19 mouse cellular contexts compared by ENCODE assay signal in the genomic region with DNA sequence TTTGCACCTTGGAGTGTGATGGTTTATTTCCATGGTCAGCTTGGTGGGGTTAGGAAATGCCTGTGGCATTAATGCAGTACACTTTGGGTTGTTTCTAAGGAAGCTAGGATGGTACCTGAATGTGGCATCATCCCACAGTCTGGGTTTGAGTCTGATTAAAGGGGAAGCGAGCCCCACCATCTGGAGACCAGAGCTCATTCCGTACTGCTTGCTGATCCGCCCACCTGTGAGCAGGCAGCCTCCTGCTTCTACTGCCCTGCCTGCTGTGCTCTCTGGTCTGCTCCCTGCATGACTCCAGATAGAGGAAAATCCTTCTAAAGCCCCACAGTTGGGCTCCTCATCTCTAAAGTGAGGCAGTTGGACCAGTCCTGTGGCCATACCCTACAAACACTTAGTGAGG.
DNase-seq lines count a peak whose midpoint lies in the region; ATAC-seq lines count a peak whose summit lies in the region.
"Had no signal": no experiment of that assay in that cellular context is flagged by ENCODE, and none has a peak within 500 bp of the region (broad histone marks: within the 10 kb centered on the region; RNA-seq: fewer than 3 reads in every experiment).

No protein-coding gene starts in this region.

- peaks cover 4% of the 10 kb centered on the region; the same call in 1 of the 2 replicates for H3K4me1 ChIP-seq in forebrain, embryonic 14.5 days (ENCODE audit: control insufficient read depth, insufficient read depth, low read length)
- peaks cover 7% of the 10 kb centered on the region; the same call in 1 of the 2 replicates for H3K4me1 ChIP-seq in forebrain, embryonic 16.5 days (replicated peaks; ENCODE audit: control insufficient read depth, insufficient read depth, low read length)
- peaks cover 10% of the 10 kb centered on the region; the same call in 1 of the 2 replicates for H3K4me1 ChIP-seq in kidney, embryonic 15.5 days
- H3K4me1 ChIP-seq in neural tube, embryonic 13.5 days (replicated peaks) = peaks cover 32% of the 10 kb centered on the region
- H3K4me1 ChIP-seq: stomach, embryonic 15.5 days had no signal

- no peaks in the 10 kb centered on the region for H3K9me3 ChIP-seq in forebrain, embryonic 14.5 days (replicated peaks; ENCODE audit: control insufficient read depth, low read length)
- H3K9me3 ChIP-seq in forebrain, embryonic 16.5 days (ENCODE audit: control insufficient read depth, low read length) = 0 out of 2 replicates have a peak, but pooled peaks cover 3% of the 10 kb centered on the region
- H3K9me3 ChIP-seq in kidney, embryonic 15.5 days (replicated peaks) = no peaks in the 10 kb centered on the region
- no peaks in the 10 kb centered on the region for H3K9me3 ChIP-seq in neural tube, embryonic 13.5 days
- H3K9me3 ChIP-seq: forebrain, embryonic 15.5 days; stomach, embryonic 15.5 days had no signal

- H3K4me2 ChIP-seq in forebrain, embryonic 14.5 days (ENCODE audit: low read length) = no peak overlapping the region
- no peak overlapping the region for H3K4me2 ChIP-seq in forebrain, embryonic 16.5 days (ENCODE audit: low read length)
- no peak overlapping the region for H3K4me2 ChIP-seq in kidney, embryonic 15.5 days
- no peak overlapping the region for H3K4me2 ChIP-seq in neural tube, embryonic 13.5 days
- H3K4me2 ChIP-seq: forebrain, embryonic 15.5 days; heart, embryonic 11.5 days; lung, embryonic 14.5 days; stomach, embryonic 15.5 days had no signal

- no peaks in the 10 kb centered on the region for H3K27me3 ChIP-seq in forebrain, embryonic 14.5 days (replicated peaks; ENCODE audit: control insufficient read depth, insufficient read depth, low read length)
- no peaks in the 10 kb centered on the region for H3K27me3 ChIP-seq in forebrain, embryonic 16.5 days (replicated peaks; ENCODE audit: control insufficient read depth, insufficient read depth, low read length)
- no peaks in the 10 kb centered on the region for H3K27me3 ChIP-seq in kidney, embryonic 15.5 days
- no peaks in the 10 kb centered on the region for H3K27me3 ChIP-seq in neural tube, embryonic 13.5 days
- H3K27me3 ChIP-seq: forebrain, embryonic 15.5 days; Patski; stomach, embryonic 15.5 days had no signal

- no peak overlapping the region for H3K27ac ChIP-seq in forebrain, embryonic 14.5 days (ENCODE audit: low read depth, low read length)
- no peak overlapping the region for H3K27ac ChIP-seq in forebrain, embryonic 16.5 days (ENCODE audit: low read length)
- H3K27ac ChIP-seq in kidney, embryonic 15.5 days = 0 out of 2 replicates have a peak overlapping the region, but pooled peaks have one; percentile 58
- peak overlapping the region; percentile 89 for H3K27ac ChIP-seq in neural tube, embryonic 13.5 days (replicated peaks)
- H3K27ac ChIP-seq: stomach, embryonic 15.5 days had no signal

- no peaks in the 10 kb centered on the region for H3K36me3 ChIP-seq in forebrain, embryonic 14.5 days (ENCODE audit: control insufficient read depth, insufficient read depth, low read length)
- no peaks in the 10 kb centered on the region for H3K36me3 ChIP-seq in forebrain, embryonic 16.5 days (ENCODE audit: control insufficient read depth, insufficient read depth)
- no peaks in the 10 kb centered on the region for H3K36me3 ChIP-seq in kidney, embryonic 15.5 days
- H3K36me3 ChIP-seq in neural tube, embryonic 13.5 days = no peaks in the 10 kb centered on the region
- H3K36me3 ChIP-seq: forebrain, embryonic 15.5 days; stomach, embryonic 15.5 days had no signal

- H3K9ac ChIP-seq in forebrain, embryonic 14.5 days (ENCODE audit: low read length) = no peak overlapping the region
- no peak overlapping the region for H3K9ac ChIP-seq in forebrain, embryonic 16.5 days (replicated peaks; ENCODE audit: low read depth, low read length)
- H3K9ac ChIP-seq in kidney, embryonic 15.5 days = no peak overlapping the region
- H3K9ac ChIP-seq in neural tube, embryonic 13.5 days = no peak overlapping the region
- H3K9ac ChIP-seq: forebrain, embryonic 15.5 days; lung, embryonic 14.5 days; stomach, embryonic 15.5 days had no signal

- H3K4me3 ChIP-seq in forebrain, embryonic 14.5 days (ENCODE audit: low read depth, low read length) = no peak overlapping the region
- H3K4me3 ChIP-seq in forebrain, embryonic 16.5 days (replicated peaks; ENCODE audit: low read length) = no peak overlapping the region
- H3K4me3 ChIP-seq in kidney, embryonic 15.5 days (replicated peaks) = no peak overlapping the region
- no peak overlapping the region for H3K4me3 ChIP-seq in neural tube, embryonic 13.5 days
- H3K4me3 ChIP-seq: forebrain, embryonic 15.5 days; stomach, embryonic 15.5 days had no signal

- DNase-seq in forebrain, embryonic 14.5 days (ENCODE audit: low spot score) = no peak
- no peak for DNase-seq in kidney, adult 18-20 months
- DNase-seq in forelimb bud, embryonic 11.5 days (ENCODE audit: low read depth, low spot score) = peak; percentile 35
- no peak for DNase-seq in urinary bladder, postnatal 25 days (ENCODE audit: low spot score)
- DNase-seq: B cell, adult 2 months; cerebellum, postnatal 14 days; gastrocnemius, postnatal 14 days; kidney, postnatal 36 days; lung, embryonic 14.5 days; spleen, adult 18-20 months; thymus, postnatal 14 days had no signal

- ATAC-seq in forebrain, embryonic 14.5 days = peak; percentile 25; the same call in 1 of the 2 replicates
- ATAC-seq in forebrain, embryonic 16.5 days = no peak
- ATAC-seq in kidney, embryonic 15.5 days (replicated peaks; ENCODE audit: low FRiP score) = no peak
- ATAC-seq in neural tube, embryonic 13.5 days (ENCODE audit: low read depth) = no peak
- ATAC-seq: intestine, postnatal 0 days; Patski had no signal

- 54% methylated on average over 3 of the region's 3 CpGs for WGBS in forebrain, embryonic 14.5 days
- 62% methylated on average over 3 of the region's 3 CpGs for WGBS in forebrain, embryonic 16.5 days
- WGBS in kidney, embryonic 15.5 days = 59% methylated on average over 3 of the region's 3 CpGs
- WGBS in neural tube, embryonic 13.5 days = 23% methylated on average over 3 of the region's 3 CpGs

Comparison
In these comparisons a context has a peak if more than half of its experiments do, and no peak if none do; other contexts are left out.
1. H3K27ac ChIP-seq: peak in kidney, embryonic 15.5 days (single experiment) and neural tube, embryonic 13.5 days (single experiment); none in forebrain, embryonic 14.5 days (single experiment) and forebrain, embryonic 16.5 days (single experiment).